Mouse (Mus musculus) olfactory bulb, adult 2 months (tissue): ENCODE measurements around the gene Tgfbr2. TPM values are rescaled to one million over a fixed set of nuclear protein-coding genes. Genes with fewer than 3 reads are reported as not detected.
"Not testable (repeated sequence)": the region's sequence is repeated elsewhere in the genome, so short reads cannot be mapped to it uniquely, and the experiment has no call there.

ENCODE experiments used
- H3K27ac ChIP-seq: fragments of 200-500 bp; 2 replicates; pipeline ENCODE4 v1.5.1; 2012; ENCODE audit warnings: low read depth, low read length; ENCODE audit not compliant: insufficient read depth
- H3K4me1 ChIP-seq: fragments of 200-500 bp; 2 replicates; pipeline ENCODE4 v1.6.1; 2012; ENCODE audit warnings: low read length; ENCODE audit not compliant: control insufficient read depth, insufficient read depth
- H3K4me3 ChIP-seq: fragments of 200-500 bp; 2 replicates; pipeline ENCODE4 v1.5.1; 2012; ENCODE audit warnings: mild to moderate bottlenecking, low read depth, low read length, moderate library complexity; ENCODE audit not compliant: insufficient read depth
- CTCF ChIP-seq: fragments of 200-500 bp; IDR thresholded peaks from 2 replicates; pipeline ENCODE4 v1.5.1; 2012; ENCODE audit warnings: low read depth, mild to moderate bottlenecking, low read length, moderate library complexity; ENCODE audit not compliant: insufficient read depth
- POLR2A ChIP-seq: fragments of 200-500 bp; IDR thresholded peaks from 2 replicates; pipeline ENCODE4 v1.6.1; 2012; ENCODE audit warnings: mild to moderate bottlenecking, low read depth, low read length, moderate library complexity; ENCODE audit not compliant: insufficient read depth
- WGBS: fragments of 180-500 bp; shearing (Covaris S2); methylation state at CpG from one replicate; pipeline ENCODE4 v1.1.7; 2018; 5-methylcytosine and 5-hydroxymethylcytosine counted together
- polyA plus RNA-seq: library from polyadenylated mRNA; stranded (reverse); fragments of >200 nt; gene quantifications from 2 replicates; pipeline ENCODE4 v1.2.4, GENCODE M21; 2012; ENCODE audit warnings: low replicate concordance; ENCODE audit not compliant: missing spikeins, insufficient read depth, insufficient read length

The Tgfbr2 gene
- polyA plus RNA-seq, 1 experiment = not detected

GRCm38 (mm10) chr9:116059156-116059555, 116.0 kb downstream of the Tgfbr2 start:
- Histone ChIP-seq H3K4me3 (no peak overlapping the region), H3K27ac (no peak overlapping the region), H3K4me1 (no peaks in the 10 kb centered on the region)
- TF ChIP-seq CTCF (no peak), POLR2A (no peak)
- 45% methylated on average over 4 of the region's 4 CpGs for WGBS

- TF ChIP-seq CTCF (no peak), POLR2A (no peak)
- Histone ChIP-seq H3K4me1 (no peaks in the 10 kb centered on the region), H3K4me3 (no peak overlapping the region), H3K27ac (no peak overlapping the region)
- 93% methylated on average over 4 of the region's 4 CpGs for WGBS
Observed at GRCm38 (mm10) chr9:116058475-116058874, 116.7 kb downstream of the Tgfbr2 start.

GRCm38 (mm10) chr9:116053976-116054375, 121.2 kb downstream of the Tgfbr2 start:
- WGBS = 85% methylated on average over 8 of the region's 8 CpGs
- no peaks in the 10 kb centered on the region for H3K4me1 ChIP-seq
- no peak overlapping the region for H3K4me3 ChIP-seq
- no peak overlapping the region for H3K27ac ChIP-seq
- TF ChIP-seq CTCF = no peak
- no peak for TF ChIP-seq POLR2A

GRCm38 (mm10) chr9:116049985-116050384, 125.2 kb downstream of the Tgfbr2 start:
- no peak for TF ChIP-seq POLR2A
- no peak for TF ChIP-seq CTCF
- Histone ChIP-seq H3K4me3 (no peak overlapping the region), H3K4me1 (no peaks in the 10 kb centered on the region), H3K27ac (no peak overlapping the region)
- WGBS = 87% methylated on average over 1 of the region's 1 CpGs

GRCm38 (mm10) chr9:116041787-116042186, 133.4 kb downstream of the Tgfbr2 start:
- TF ChIP-seq POLR2A (no peak), CTCF (peak; percentile 61; the same call in 1 of the 2 replicates)

GRCm38 (mm10) chr9:116041369-116041768, 133.8 kb downstream of the Tgfbr2 start:
- TF ChIP-seq CTCF = no peak
- TF ChIP-seq POLR2A = no peak
- no peaks in the 10 kb centered on the region for H3K4me1 ChIP-seq
- H3K27ac ChIP-seq = no peak overlapping the region
- no peak overlapping the region for H3K4me3 ChIP-seq
- WGBS = 74% methylated on average over 4 of the region's 4 CpGs

More at GRCm38 (mm10) chr9:116041787-116042186, 133.4 kb downstream of the Tgfbr2 start:
- H3K27ac ChIP-seq = no peak overlapping the region
- no peak overlapping the region for H3K4me3 ChIP-seq
- no peaks in the 10 kb centered on the region for H3K4me1 ChIP-seq
- 1% methylated on average over 3 of the region's 3 CpGs for WGBS

- H3K27ac ChIP-seq, H3K4me1 ChIP-seq, H3K4me3 ChIP-seq: not testable (repeated sequence)
- WGBS = 96% methylated on average over 14 of the region's 14 CpGs
Observed at GRCm38 (mm10) chr9:116040852-116041251, 134.3 kb downstream of the Tgfbr2 start.

- Histone ChIP-seq H3K4me3 (no peak overlapping the region), H3K27ac (no peak overlapping the region), H3K4me1 (no peaks in the 10 kb centered on the region)
- no peak for TF ChIP-seq CTCF
- WGBS = 95% methylated on average over 4 of the region's 4 CpGs
Observed at GRCm38 (mm10) chr9:116039981-116040380, 135.2 kb downstream of the Tgfbr2 start.

- no peak for TF ChIP-seq POLR2A
- TF ChIP-seq CTCF = no peak
- Histone ChIP-seq H3K27ac (no peak overlapping the region), H3K4me3 (no peak overlapping the region), H3K4me1 (no peaks in the 10 kb centered on the region)
- WGBS = 87% methylated on average over 6 of the region's 6 CpGs
Observed at GRCm38 (mm10) chr9:116038275-116038674, 136.9 kb downstream of the Tgfbr2 start.
